Mouse (Mus musculus): ENCODE measurements around the gene Rapgef1.

Rapgef1 gene

GRCm38 (mm10) chr2:29619484-29620300, at the start of gene Rapgef1:
Gene Rapgef1, plus strand, starts transcription at chr2:29619720.
- DNase-seq (ENCODE audit: low spot score), result peak; percentile 68

GRCm38 (mm10) chr2:29571921-29572700, 47.4 kb upstream of the Rapgef1 start:
- no peak for DNase-seq (ENCODE audit: low spot score)

DNA sequence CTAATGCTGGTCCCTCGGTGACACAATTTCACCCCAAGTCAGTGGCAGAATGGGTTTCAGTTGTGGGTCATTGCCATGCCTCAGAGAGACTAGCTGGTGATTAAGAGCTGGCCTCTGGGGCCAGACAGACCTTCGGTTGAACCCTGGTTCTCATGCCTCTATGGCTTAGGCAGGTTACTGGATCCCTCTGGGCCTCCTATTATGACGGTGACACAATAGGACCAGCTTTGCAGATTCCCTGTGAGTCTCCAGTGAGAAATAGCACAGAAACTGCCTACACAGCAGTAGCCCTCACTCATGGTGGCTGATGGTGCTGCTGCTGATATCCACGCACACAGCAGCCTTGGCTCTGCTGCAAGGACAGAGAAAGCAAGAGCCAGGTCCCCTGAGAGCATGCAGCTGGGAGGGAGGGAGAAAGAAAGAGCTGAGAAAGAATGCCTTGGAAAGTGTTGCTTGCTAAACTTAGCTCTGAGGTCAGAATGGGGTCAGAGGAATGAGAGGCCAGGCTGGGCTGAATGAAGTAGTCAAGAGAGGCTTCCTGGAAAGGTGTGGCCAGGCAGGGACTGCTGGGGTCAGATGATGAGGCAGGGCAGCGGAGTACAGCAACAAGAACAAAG, 46.6 kb upstream of the Rapgef1 start:
- DNase-seq (ENCODE audit: low spot score), result no peak

DNA sequence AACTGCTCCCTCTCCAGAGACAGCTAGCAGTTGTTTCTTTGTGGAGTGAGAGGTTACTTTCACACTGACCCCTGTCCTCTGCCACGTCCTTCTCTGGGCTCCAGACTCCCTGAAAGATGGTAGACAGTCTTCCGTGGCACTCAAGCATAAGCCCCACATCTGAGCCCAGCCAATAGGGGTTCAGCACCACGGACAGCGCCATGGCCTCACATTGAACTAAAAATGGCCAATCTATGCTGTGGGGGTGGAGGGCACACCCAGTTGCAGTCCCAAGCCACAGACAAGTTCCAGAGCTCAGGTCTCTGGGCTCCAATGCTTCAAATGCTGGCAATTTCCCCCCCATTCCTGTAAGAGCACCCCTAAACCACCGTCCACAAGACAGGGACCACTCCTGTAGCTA, 45.9 kb upstream of the Rapgef1 start:
- no peak for DNase-seq (ENCODE audit: low spot score)

DNA sequence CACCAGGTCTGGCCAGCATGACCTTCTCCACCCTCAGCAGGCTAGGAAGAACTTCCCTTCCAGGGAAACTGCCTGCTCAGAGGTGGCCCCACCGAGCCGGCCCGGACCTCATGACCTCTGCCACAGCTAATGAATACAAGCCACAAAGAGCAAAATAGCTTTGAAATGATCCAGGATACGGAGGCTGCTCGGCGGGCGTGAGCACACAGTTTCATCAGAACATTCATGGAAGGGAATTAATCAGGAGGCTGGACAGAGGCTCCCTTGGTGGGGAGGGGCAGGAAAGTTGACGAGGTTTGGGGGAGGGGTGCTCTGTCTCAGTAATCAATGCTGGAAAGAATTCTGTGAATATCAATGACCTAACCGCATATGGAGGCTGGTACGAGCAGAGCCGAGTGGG, 45.3 kb upstream of the Rapgef1 start:
- no peak for DNase-seq (ENCODE audit: low spot score)

GRCm38 (mm10) chr2:29582415-29582814, 37.1 kb upstream of the Rapgef1 start:
- peak; percentile 56 for DNase-seq (ENCODE audit: low spot score)

- no peak for DNase-seq (ENCODE audit: low spot score)
Measured at GRCm38 (mm10) chr2:29586017-29586702, 33.4 kb upstream of the Rapgef1 start.

DNA sequence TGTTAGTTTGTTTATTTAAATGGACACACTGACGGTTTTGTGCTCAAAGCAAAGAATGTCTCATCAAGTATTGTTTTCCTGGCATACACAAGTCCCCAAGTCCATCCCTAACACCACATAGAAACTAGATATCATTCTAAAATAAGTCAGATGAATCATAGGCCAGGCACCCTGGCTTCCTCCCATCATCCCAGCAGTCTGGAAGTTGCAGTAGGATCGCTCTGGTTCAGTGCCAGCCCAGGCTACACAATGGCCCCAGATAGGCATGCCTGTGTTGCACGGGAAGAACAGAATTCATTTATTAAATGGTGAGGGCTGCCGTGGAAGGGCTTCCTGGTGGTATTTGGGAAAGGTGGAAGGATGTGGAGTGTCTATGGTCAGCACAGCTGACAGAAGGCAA, 31.5 kb upstream of the Rapgef1 start:
- no peak for DNase-seq (ENCODE audit: low spot score)

DNA sequence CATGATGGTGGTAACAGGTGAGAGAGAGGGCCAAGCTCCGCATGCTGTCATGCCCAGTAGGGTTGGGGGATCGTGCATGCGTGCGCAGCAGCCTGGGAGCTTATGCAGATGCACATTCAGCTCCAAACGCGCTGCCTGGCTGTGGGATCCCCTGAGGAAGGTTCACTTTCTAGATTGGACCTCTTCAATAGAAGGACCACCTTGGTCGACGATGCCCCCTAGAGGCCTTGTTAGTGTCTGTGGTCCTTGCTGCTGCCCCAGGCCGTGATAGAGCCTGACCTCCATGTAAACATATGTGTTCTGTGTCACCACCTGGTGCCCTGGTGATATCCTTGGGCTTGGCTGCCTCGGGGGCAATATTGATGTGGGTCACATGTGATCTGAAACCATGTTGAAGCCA, 30.3 kb upstream of the Rapgef1 start:
- DNase-seq (ENCODE audit: low spot score), result no peak

GRCm38 (mm10) chr2:29591626-29592025, 27.9 kb upstream of the Rapgef1 start:
- no peak for DNase-seq (ENCODE audit: low spot score)

GRCm38 (mm10) chr2:29592537-29592936, 27.0 kb upstream of the Rapgef1 start:
- no peak for DNase-seq (ENCODE audit: low spot score)

DNA sequence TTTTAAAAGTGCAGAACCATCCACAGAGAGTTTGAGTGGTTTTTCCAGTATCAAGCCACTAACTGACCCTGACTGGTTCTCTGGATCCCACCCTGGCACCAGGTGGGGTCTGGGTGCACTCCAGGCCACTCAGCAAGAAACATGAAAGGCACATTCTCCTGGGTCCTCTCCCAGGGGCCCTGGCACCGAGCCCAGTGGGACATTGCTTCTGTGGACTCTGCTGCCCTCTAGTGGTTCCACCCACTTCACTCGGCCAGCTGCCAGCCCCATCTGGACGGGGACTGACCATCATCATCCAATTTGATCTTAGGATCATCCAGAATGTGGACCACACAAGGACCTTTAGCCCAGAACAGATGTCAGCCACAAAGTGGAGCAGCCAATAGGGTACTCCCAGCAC, 15.6 kb upstream of the Rapgef1 start:
- no peak for DNase-seq (ENCODE audit: low spot score)

DNA sequence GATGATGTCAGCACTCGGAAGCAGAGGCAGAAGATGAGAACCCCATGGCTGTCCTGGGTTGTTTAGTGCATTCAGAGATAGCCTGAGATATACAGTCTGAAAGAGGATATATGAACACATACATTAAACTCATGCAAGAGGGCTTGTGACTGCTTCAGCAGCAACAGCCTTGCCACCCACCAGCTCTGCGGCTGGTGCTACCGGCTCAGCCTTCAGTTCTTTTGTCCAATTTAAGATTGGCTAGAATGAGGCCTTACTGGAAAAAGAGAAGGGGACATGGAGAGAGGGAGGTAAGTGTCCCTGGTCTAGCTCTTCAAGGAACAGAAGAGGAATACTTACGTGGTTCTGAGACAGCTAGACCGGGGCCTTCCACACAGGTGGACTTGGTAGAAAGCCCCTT, 13.9 kb upstream of the Rapgef1 start:
- no peak for DNase-seq (ENCODE audit: low spot score)

GRCm38 (mm10) chr2:29606460-29606859, 13.1 kb upstream of the Rapgef1 start:
- DNase-seq (ENCODE audit: low spot score), result no peak

DNA sequence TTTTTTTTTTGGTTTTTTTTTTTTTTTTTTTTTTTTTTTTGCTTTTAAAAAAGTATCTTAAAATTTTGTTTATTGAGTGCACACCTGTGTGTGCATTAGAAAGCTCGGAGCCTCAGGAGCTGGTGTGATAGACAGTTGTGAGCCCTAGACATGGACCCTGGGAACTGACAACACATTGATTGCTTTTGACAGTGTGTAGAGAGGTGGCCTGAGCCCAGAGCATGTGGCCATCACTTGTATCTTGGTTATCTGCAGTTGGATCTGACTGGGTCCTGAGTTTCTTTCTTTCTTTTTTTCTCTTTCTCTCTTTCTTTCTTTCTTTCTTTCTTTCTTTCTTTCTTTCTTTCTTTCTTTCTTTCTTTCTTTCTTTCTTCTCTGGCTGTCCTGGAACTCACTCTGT, 2.2 kb upstream of the Rapgef1 start:
- DNase-seq (ENCODE audit: low spot score), result no peak

DNA sequence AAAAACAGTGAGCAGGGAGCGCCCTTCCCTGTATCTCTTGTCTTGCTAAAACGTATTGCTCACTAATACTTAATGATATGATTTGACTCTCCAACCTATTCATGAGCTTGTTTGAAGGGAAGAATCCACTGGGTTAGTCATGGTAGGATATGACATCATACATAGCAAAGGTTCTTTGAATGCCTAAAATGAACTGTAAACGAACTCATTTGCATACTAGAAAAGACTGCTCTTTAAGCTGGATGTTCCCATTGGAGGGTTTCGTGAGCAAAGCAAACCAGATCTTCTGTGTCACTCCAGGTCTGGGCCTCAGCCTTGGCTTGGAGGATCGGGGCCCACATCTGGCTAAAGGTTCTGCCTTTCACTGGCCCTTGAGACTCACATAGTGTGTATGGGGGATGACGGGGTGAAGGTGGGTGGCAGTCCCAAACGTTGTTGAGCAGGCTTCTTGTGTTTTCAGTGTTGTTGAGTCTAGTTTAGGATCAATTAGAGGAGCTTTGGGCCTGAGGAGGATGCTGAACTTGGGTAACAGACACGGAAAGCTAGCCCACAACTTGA, 515 bp upstream of the Rapgef1 start:
- DNase-seq (ENCODE audit: low spot score), result no peak

- no peak for DNase-seq (ENCODE audit: low spot score)
Measured at GRCm38 (mm10) chr2:29620301-29620827, 844 bp downstream of the Rapgef1 start.

- DNase-seq (ENCODE audit: low spot score), result no peak
Measured at GRCm38 (mm10) chr2:29621163-29621562, 1.6 kb downstream of the Rapgef1 start.

DNA sequence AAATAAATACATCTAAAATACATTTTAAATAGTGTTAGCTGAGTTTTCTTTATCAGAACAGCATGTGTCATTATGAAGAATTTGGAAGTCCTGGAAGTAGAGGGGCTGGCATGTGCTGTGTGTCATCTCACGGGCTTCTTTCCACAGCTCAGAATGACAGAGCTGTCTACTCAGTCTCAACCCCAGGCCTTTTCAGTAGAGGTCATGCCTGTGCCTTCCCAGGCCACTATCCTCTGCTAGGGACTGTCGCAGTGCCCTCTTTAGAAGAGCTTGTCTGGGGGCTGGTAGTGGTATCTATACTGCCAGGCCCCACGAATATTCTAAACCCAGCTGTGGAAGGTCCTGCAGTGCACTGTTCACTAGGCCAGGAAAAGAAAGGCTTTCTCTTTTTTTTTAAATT, 2.1 kb downstream of the Rapgef1 start:
- DNase-seq (ENCODE audit: low spot score), result no peak

DNA sequence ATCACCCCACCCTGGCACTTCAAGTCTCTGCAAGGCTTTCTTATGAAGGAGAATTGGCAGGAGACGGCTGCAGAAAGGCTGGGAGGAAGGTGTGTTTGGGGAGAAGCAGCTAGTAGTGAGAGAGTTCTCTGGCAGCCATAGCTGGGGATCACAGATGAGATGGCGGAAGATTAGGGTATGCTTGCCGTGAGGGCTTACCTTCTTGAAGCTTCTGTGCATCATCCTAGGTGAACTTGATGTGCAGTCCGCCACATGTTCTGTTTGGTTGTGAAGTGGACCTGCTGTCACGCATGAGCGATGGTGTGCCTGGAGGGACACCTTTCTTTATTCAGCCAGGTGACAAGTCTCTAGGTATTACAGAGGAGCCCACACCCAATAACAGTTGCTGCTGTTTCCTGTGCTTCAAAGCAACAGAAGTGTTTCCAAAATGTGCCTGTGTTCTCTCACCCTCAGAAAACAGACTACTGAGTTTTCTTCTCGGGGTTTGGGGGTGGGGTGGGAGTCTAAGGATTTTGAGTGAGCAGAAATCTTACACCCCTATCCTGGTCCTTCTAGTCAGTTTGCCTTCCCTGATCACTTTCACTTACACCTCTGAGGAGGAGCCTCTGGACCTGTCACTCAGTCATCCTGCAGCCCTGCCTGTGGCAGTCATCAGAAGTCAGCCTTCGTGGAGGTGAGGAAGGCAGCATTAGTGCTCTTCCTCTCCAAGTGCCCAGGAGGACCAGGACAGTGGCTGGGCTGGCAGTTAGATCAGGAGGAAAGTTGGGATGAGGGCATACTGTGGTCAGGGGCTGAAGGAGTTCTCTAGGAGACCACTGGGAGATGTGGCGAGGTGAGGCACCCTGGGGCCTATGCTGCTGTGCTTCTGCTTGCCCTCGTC, 2.8 kb downstream of the Rapgef1 start:
- no peak for DNase-seq (ENCODE audit: low spot score)
